Mouse (Mus musculus): ENCODE data around the gene Olfr1023.

- TF ChIP-seq GATA1 (IDR thresholded peaks at IDR 0.05; ENCODE audit: low read length) (no peak), TAL1 (IDR thresholded peaks at IDR 0.05; ENCODE audit: low read length) (no peak)
Measured at GRCm38 (mm10) chr2:85885340-85885739, at the start of gene Olfr1023.
